Mouse (Mus musculus): ENCODE data around the gene Fam151b. TPM values are rescaled to one million over a fixed set of nuclear protein-coding genes. Genes with fewer than 3 reads are reported as not detected.

The Fam151b gene
- polyA plus RNA-seq, 1 experiment from 2014 or later = 0.19 TPM

- 43% methylated on average over 4 of the region's 4 CpGs for WGBS
- Histone ChIP-seq H3K9ac (ENCODE audit: low read depth, low read length) (no peak overlapping the region), H3K27ac (ENCODE audit: low read depth, low read length) (no peak overlapping the region), H3K4me1 (replicated peaks; ENCODE audit: control insufficient read depth, insufficient read depth, low read length) (no peaks in the 10 kb centered on the region; the same call in 1 of the 2 replicates), H3K27me3 (replicated peaks; ENCODE audit: control insufficient read depth, insufficient read depth, low read length) (peaks cover 64% of the 10 kb centered on the region), H3K4me3 (ENCODE audit: low read depth, low read length) (no peak overlapping the region), H3K4me2 (no peak overlapping the region), H3K36me3 (ENCODE audit: control insufficient read depth, insufficient read depth, low read length) (no peaks in the 10 kb centered on the region), H3K9me3 (ENCODE audit: control insufficient read depth, low read length) (no peaks in the 10 kb centered on the region)
- no peak for DNase-seq (ENCODE audit: low spot score)
- no peak for ATAC-seq (replicated peaks; ENCODE audit: low FRiP score)
These were observed 56.4 kb downstream of the Fam151b start for GRCm38 (mm10) chr13:92427351-92427855.

DNA sequence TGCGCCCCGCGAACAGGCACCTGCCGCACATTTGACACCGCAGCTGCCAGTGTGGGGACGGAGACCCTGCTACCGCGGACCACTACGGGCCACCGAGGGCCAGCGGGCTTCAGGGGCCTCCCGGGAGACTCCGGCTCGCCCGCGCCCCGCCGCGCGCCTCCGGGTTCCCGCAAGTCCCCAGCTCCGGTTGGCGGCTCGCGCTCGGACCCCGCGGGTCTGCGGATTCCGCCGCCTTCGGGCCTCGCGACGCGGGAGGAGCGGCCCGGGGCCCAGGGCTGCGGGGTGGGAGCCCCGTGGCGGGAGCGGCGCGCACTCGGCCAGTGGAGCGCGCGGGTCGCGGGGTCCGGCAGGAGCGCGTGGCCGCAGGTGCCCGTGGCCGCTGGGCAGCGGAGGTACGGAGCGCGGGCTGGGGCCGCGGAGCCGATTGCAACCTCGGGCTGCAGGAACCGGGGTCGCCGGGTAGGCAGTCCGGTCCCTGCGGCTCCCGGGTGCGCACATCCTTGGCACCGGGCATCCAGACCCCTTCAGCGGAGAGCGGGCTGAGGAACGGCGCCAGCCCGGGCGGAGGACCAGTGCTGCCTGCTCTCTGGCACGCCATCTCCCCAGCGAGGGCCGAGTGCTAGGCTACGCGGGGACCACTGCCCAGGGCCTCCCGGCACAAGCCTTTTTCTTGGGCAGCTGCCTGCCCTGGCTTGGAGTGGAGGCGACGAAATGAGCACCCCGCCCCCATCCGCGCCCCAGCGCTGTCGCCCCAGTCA lies 57.3 kb downstream of the Fam151b start:
- Histone ChIP-seq H3K4me1 (replicated peaks; ENCODE audit: control insufficient read depth, insufficient read depth, low read length) (no peaks in the 10 kb centered on the region; the same call in 1 of the 2 replicates), H3K27me3 (replicated peaks; ENCODE audit: control insufficient read depth, insufficient read depth, low read length) (peaks cover 64% of the 10 kb centered on the region), H3K36me3 (ENCODE audit: control insufficient read depth, insufficient read depth, low read length) (no peaks in the 10 kb centered on the region), H3K4me3 (ENCODE audit: low read depth, low read length) (peak overlapping the region; percentile 53), H3K9ac (ENCODE audit: low read depth, low read length) (no peak overlapping the region), H3K27ac (ENCODE audit: low read depth, low read length) (no peak overlapping the region), H3K4me2 (peak overlapping the region; percentile 83), H3K9me3 (ENCODE audit: control insufficient read depth, low read length) (no peaks in the 10 kb centered on the region)
- WGBS = 2% methylated on average over 92 of the region's 92 CpGs
- ATAC-seq (replicated peaks; ENCODE audit: low FRiP score) (no peak), DNase-seq (ENCODE audit: low spot score) (peak; percentile 49)

DNA sequence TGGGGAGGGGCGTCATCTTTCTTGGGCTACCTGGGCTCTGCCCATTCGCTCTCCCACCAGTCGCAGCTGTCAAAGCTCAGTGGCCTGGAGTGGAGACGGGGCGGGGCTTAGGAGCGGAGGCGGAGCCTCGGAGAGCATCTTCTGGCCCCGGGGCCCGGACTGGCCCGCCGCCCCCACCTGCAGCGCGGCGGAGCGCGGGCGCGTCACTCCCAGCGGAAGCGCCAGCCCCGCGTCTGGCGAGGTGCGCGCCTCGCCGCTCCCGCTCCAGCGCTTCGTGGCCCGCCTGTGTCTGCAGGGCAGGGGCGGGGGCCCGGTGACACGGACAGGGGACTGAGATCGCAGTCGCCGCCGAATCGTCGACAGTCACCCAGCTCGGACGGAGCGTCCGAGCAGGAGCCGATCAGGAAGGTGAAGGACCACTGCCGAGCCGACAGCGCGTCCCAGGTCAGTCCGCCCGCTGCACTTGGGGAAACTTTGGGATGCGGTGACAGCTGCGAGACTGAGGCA lies 58.0 kb downstream of the Fam151b start, which contains the start of gene Ankrd34b:
TSS of gene Ankrd34b (plus strand) at position 139 of the 507 bp plus-strand sequence.
- Histone ChIP-seq H3K27me3 (replicated peaks; ENCODE audit: control insufficient read depth, insufficient read depth, low read length) (peaks cover 64% of the 10 kb centered on the region), H3K9me3 (ENCODE audit: control insufficient read depth, low read length) (no peaks in the 10 kb centered on the region), H3K36me3 (ENCODE audit: control insufficient read depth, insufficient read depth, low read length) (no peaks in the 10 kb centered on the region), H3K9ac (ENCODE audit: low read depth, low read length) (no peak within 1 kb of the TSS), H3K4me1 (replicated peaks; ENCODE audit: control insufficient read depth, insufficient read depth, low read length) (no peaks in the 10 kb centered on the region; the same call in 1 of the 2 replicates), H3K4me3 (ENCODE audit: low read depth, low read length) (peak within 1 kb of the TSS; percentile 53), H3K27ac (ENCODE audit: low read depth, low read length) (no peak within 1 kb of the TSS), H3K4me2 (peak within 1 kb of the TSS; percentile 83)
- DNase-seq (ENCODE audit: low spot score) (no peak), ATAC-seq (replicated peaks; ENCODE audit: low FRiP score) (peak; percentile 39)
- 1% methylated on average over 51 of the region's 54 CpGs for WGBS

DNA sequence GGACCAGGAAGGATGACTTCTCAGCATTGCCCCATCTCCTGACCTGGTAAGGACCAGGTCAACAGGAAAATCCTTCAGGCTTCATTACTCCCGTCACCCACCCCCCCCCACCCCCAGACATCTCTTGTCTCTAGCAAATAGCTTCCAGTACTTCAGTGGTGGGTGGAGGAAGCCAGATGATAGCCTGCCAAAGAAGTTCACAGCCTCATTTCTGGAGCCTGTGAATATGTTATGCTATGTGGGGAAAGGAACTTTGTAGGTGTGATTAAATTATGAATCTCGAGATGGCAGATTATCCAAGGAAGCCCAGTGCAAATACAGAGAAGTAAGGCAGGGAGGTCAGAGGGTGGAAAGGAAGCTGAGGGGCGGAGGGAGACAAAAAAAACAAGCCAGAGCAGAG lies 60.1 kb downstream of the Fam151b start:
- no peak overlapping the region for H3K4me2 ChIP-seq
- WGBS = 44% methylated on average over 3 of the region's 3 CpGs
- DNase-seq (ENCODE audit: low spot score) (no peak), ATAC-seq (replicated peaks; ENCODE audit: low FRiP score) (no peak)
- H3K36me3 ChIP-seq (ENCODE audit: control insufficient read depth, insufficient read depth, low read length) = no peaks in the 10 kb centered on the region
- H3K9ac ChIP-seq (ENCODE audit: low read depth, low read length) = no peak overlapping the region
- no peaks in the 10 kb centered on the region; the same call in 1 of the 2 replicates for H3K4me1 ChIP-seq (replicated peaks; ENCODE audit: control insufficient read depth, insufficient read depth, low read length)
- no peaks in the 10 kb centered on the region for H3K9me3 ChIP-seq (ENCODE audit: control insufficient read depth, low read length)
- H3K4me3 ChIP-seq (ENCODE audit: low read depth, low read length) = no peak overlapping the region
- H3K27ac ChIP-seq (ENCODE audit: low read depth, low read length) = no peak overlapping the region
- H3K27me3 ChIP-seq (replicated peaks; ENCODE audit: control insufficient read depth, insufficient read depth, low read length) = peaks cover 64% of the 10 kb centered on the region

DNA sequence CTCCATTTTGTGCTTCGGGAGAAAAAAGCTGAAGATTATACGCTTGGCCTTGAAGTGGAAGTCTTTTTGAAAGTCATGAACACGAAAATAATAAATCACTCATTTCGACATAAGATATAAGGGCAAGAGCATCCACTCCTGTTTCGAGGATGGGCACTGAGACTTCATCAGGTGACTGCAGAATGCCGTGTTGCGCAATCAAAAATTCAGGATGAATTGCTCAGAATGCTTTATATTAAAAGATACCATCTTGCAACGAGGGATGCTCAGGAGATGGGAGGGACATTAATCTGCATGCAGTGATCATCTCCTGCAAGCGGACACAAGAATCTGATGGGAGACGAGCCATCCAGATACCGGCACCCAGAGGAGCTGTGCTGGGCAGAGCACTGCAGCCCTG lies 64.2 kb downstream of the Fam151b start:
- DNase-seq (ENCODE audit: low spot score) = no peak

GRCm38 (mm10) chr13:92410486-92410885 lies 73.3 kb downstream of the Fam151b start:
- no peak overlapping the region for H3K27ac ChIP-seq (ENCODE audit: low read depth, low read length)
- H3K9ac ChIP-seq (ENCODE audit: low read depth, low read length) = no peak overlapping the region
- no peaks in the 10 kb centered on the region for H3K27me3 ChIP-seq (replicated peaks; ENCODE audit: control insufficient read depth, insufficient read depth, low read length)
- H3K4me1 ChIP-seq (replicated peaks; ENCODE audit: control insufficient read depth, insufficient read depth, low read length) = no peaks in the 10 kb centered on the region
- no peak; the same call in 1 of the 2 replicates for ATAC-seq (replicated peaks; ENCODE audit: low FRiP score)
- H3K9me3 ChIP-seq (ENCODE audit: control insufficient read depth, low read length) = no peaks in the 10 kb centered on the region
- H3K36me3 ChIP-seq (ENCODE audit: control insufficient read depth, insufficient read depth, low read length) = no peaks in the 10 kb centered on the region
- 90% methylated on average over 2 of the region's 2 CpGs for WGBS
- DNase-seq (ENCODE audit: low spot score) = no peak
- H3K4me2 ChIP-seq = no peak overlapping the region
- H3K4me3 ChIP-seq (ENCODE audit: low read depth, low read length) = no peak overlapping the region

More for the DNA sequence above, 64.2 kb downstream of the Fam151b start:
- Histone ChIP-seq H3K9ac (ENCODE audit: low read depth, low read length) (no peak overlapping the region), H3K4me2 (no peak overlapping the region), H3K27me3 (replicated peaks; ENCODE audit: control insufficient read depth, insufficient read depth, low read length) (peaks cover 23% of the 10 kb centered on the region), H3K4me3 (ENCODE audit: low read depth, low read length) (no peak overlapping the region), H3K27ac (ENCODE audit: low read depth, low read length) (no peak overlapping the region), H3K36me3 (ENCODE audit: control insufficient read depth, insufficient read depth, low read length) (no peaks in the 10 kb centered on the region), H3K9me3 (ENCODE audit: control insufficient read depth, low read length) (no peaks in the 10 kb centered on the region), H3K4me1 (replicated peaks; ENCODE audit: control insufficient read depth, insufficient read depth, low read length) (no peaks in the 10 kb centered on the region)
- 80% methylated on average over 11 of the region's 11 CpGs for WGBS
- no peak for ATAC-seq (replicated peaks; ENCODE audit: low FRiP score)

DNA sequence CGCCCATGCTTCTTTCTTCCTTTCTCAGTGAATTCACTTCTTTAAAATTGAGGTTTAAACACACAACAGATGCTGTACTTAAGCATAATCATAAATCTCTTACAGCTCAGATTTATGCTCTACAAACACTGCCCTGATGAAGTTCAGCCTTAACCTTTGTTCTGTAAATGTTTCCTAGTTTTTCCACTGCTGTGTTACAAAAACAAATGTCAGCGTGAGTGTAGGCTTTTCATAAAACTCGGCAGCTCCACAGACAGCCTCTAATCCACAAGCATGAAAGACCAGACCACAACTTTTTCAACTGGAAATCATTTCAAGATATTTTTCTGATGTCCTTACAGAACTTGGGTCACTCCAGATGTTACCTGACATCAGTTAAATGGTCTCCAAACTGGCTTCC lies 80.3 kb downstream of the Fam151b start:
- no peak overlapping the region for H3K27ac ChIP-seq (ENCODE audit: low read depth, low read length)
- ATAC-seq (replicated peaks; ENCODE audit: low FRiP score) (no peak), DNase-seq (ENCODE audit: low spot score) (no peak)
- H3K27me3 ChIP-seq (replicated peaks; ENCODE audit: control insufficient read depth, insufficient read depth, low read length) = no peaks in the 10 kb centered on the region
- H3K9me3 ChIP-seq (ENCODE audit: control insufficient read depth, low read length) = no peaks in the 10 kb centered on the region
- WGBS = 69% methylated on average over 3 of the region's 3 CpGs
- no peaks in the 10 kb centered on the region for H3K36me3 ChIP-seq (ENCODE audit: control insufficient read depth, insufficient read depth, low read length)
- H3K4me2 ChIP-seq = no peak overlapping the region
- H3K4me1 ChIP-seq (replicated peaks; ENCODE audit: control insufficient read depth, insufficient read depth, low read length) = no peaks in the 10 kb centered on the region
- no peak overlapping the region for H3K9ac ChIP-seq (ENCODE audit: low read depth, low read length)
- no peak overlapping the region for H3K4me3 ChIP-seq (ENCODE audit: low read depth, low read length)

DNA sequence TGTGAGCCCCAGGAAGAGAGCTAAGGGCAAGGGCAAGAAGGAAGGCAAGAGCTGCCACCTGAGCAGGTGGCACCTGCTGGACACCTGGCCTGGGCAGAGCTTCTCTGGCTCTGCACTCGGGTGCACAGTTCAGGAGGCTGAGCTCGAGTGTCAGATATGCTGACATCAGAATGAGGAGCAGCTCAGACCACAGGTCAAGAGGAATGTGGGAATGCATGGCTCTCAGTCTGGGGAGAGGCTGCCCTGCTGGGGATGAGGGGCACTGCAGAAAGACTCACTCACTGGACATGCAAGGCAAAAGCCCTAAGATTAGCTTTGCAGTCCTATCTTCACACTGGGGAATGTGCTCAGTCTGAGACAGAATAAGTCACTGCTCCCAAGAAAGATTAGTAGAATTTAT lies 81.8 kb downstream of the Fam151b start:
- WGBS = 49% methylated on average over 2 of the region's 2 CpGs
- ATAC-seq (replicated peaks; ENCODE audit: low FRiP score) = no peak
- H3K4me2 ChIP-seq = no peak overlapping the region
- no peak overlapping the region for H3K27ac ChIP-seq (ENCODE audit: low read depth, low read length)
- no peaks in the 10 kb centered on the region for H3K9me3 ChIP-seq (ENCODE audit: control insufficient read depth, low read length)
- no peaks in the 10 kb centered on the region for H3K27me3 ChIP-seq (replicated peaks; ENCODE audit: control insufficient read depth, insufficient read depth, low read length)
- no peak overlapping the region for H3K9ac ChIP-seq (ENCODE audit: low read depth, low read length)
- no peaks in the 10 kb centered on the region for H3K4me1 ChIP-seq (replicated peaks; ENCODE audit: control insufficient read depth, insufficient read depth, low read length)
- no peak overlapping the region for H3K4me3 ChIP-seq (ENCODE audit: low read depth, low read length)
- H3K36me3 ChIP-seq (ENCODE audit: control insufficient read depth, insufficient read depth, low read length) = no peaks in the 10 kb centered on the region
- DNase-seq (ENCODE audit: low spot score) = no peak
